Mouse (Mus musculus): ENCODE measurements around the gene Slc6a6.

GRCm38 (mm10) chr6:91663616-91664015 lies 20.2 kb upstream of the Slc6a6 start:
- no peak for TF ChIP-seq CTCF (IDR thresholded peaks at IDR 0.05; ENCODE audit: low read depth)
- no peak for TF ChIP-seq EP300 (IDR thresholded peaks at IDR 0.05; ENCODE audit: low read depth)

Measured in heart, postnatal 0 days (tissue).